Mouse (Mus musculus) adrenal gland, postnatal 14 days (tissue): ENCODE data around the gene Fcho2. TPM values are rescaled to one million over a fixed set of nuclear protein-coding genes. Genes with fewer than 3 reads are reported as not detected.

Source experiments
- DNase-seq: peaks from one replicate; pipeline ENCODE4 v3.0.0; 2021; ENCODE audit warnings: mixed read lengths
- total RNA-seq: library from RNA; stranded (reverse); gene quantifications from 2 replicates; pipeline ENCODE4 v1.2.3, GENCODE M21; 2021

Fcho2 gene
- total RNA-seq, 1 experiment from 2014 or later: 47.5 TPM

- no peak for DNase-seq
These were observed 6.2 kb downstream of the Fcho2 start for GRCm38 (mm10) chr13:98809087-98809486.

- no peak for DNase-seq
These were observed 10.8 kb downstream of the Fcho2 start for GRCm38 (mm10) chr13:98804480-98804879.

- DNase-seq: no peak
These were observed 11.6 kb downstream of the Fcho2 start for GRCm38 (mm10) chr13:98803699-98804098.

GRCm38 (mm10) chr13:98802957-98803356, 12.3 kb downstream of the Fcho2 start:
- DNase-seq: peak; percentile 18

GRCm38 (mm10) chr13:98795511-98795910, 19.7 kb downstream of the Fcho2 start:
- no peak for DNase-seq

GRCm38 (mm10) chr13:98792864-98793263, 22.4 kb downstream of the Fcho2 start:
- DNase-seq: no peak

GRCm38 (mm10) chr13:98791693-98792092, 23.6 kb downstream of the Fcho2 start:
- DNase-seq: no peak

- no peak for DNase-seq
These were observed 28.1 kb downstream of the Fcho2 start for GRCm38 (mm10) chr13:98786970-98787685.

GRCm38 (mm10) chr13:98777959-98778358, 37.3 kb downstream of the Fcho2 start:
- DNase-seq: no peak

GRCm38 (mm10) chr13:98771484-98771883, 43.8 kb downstream of the Fcho2 start:
- DNase-seq: no peak

GRCm38 (mm10) chr13:98768329-98768728, 46.9 kb downstream of the Fcho2 start:
- peak; percentile 85 for DNase-seq

- DNase-seq: no peak
These were observed 53.5 kb downstream of the Fcho2 start for GRCm38 (mm10) chr13:98761771-98762170.

GRCm38 (mm10) chr13:98755886-98756285, 59.4 kb downstream of the Fcho2 start:
- no peak for DNase-seq

- DNase-seq: no peak
These were observed 70.6 kb downstream of the Fcho2 start for GRCm38 (mm10) chr13:98744679-98745078.

GRCm38 (mm10) chr13:98743829-98744228, 71.4 kb downstream of the Fcho2 start:
- DNase-seq: no peak

- DNase-seq: no peak
These were observed 72.0 kb downstream of the Fcho2 start for GRCm38 (mm10) chr13:98743214-98743613.

- no peak for DNase-seq
These were observed 77.0 kb downstream of the Fcho2 start for GRCm38 (mm10) chr13:98738213-98738612.

GRCm38 (mm10) chr13:98733292-98733691, 82.0 kb downstream of the Fcho2 start:
- DNase-seq: no peak

- no peak for DNase-seq
These were observed 85.8 kb downstream of the Fcho2 start for GRCm38 (mm10) chr13:98729271-98730062.

- no peak for DNase-seq
These were observed 88.8 kb downstream of the Fcho2 start for GRCm38 (mm10) chr13:98726494-98726893.

GRCm38 (mm10) chr13:98723430-98723829, 91.8 kb downstream of the Fcho2 start:
- no peak for DNase-seq

GRCm38 (mm10) chr13:98722296-98722695, 93.0 kb downstream of the Fcho2 start:
- no peak for DNase-seq

- no peak for DNase-seq
These were observed 99.1 kb downstream of the Fcho2 start for GRCm38 (mm10) chr13:98716176-98716575.
